Mouse (Mus musculus): ENCODE measurements around the gene Sostdc1.

DNA sequence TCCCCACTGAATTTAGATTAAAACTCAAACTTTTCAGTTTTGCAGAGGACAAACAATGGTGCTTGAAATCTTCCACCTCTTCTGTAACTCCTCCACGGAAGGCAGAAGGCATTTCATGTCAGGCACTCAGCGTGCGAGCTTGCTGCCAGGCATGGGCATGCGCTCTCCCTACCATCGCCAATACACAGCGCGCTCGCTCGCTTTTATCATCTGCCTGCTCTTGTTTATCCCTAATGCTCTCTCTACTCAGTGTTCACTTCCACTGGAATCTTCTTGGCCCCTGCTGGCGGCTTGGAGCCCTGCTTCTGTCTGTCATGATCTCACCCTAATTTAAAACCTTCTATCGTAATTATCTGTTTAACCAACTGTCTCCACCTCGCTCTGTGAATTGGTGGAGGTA is 11.6 kb upstream of the Sostdc1 start:
- TF ChIP-seq CEBPB (IDR thresholded peaks at IDR 0.05; ENCODE audit: low read depth): no peak
- no peak for TF ChIP-seq CTCF (IDR thresholded peaks at IDR 0.05; ENCODE audit: control insufficient read depth, insufficient read depth, insufficient read length)
- TF ChIP-seq USF1 (IDR thresholded peaks at IDR 0.05; ENCODE audit: low read depth): no peak
- no peak for TF ChIP-seq MAX (IDR thresholded peaks at IDR 0.05)
